Mouse (Mus musculus) v-Abl transformed pro-B cells (cell line): Measurements from ENCODE around the gene Gm6096.

Source experiments
- in situ Hi-C, 2 experiments: fragments of 400-800 bp; cut with MboI; formaldehyde crosslinking; loops; one replicate each; pipeline ENCODE4 v1.15.1; 2025; ENCODE audit not compliant: unreplicated experiment in 2 of 2

The Gm6096 gene

GRCm38 (mm10) chr7:34291265-34291664 lies 40.4 kb downstream of the Gm6096 start:
- in situ Hi-C loops, result no loop called here

GRCm38 (mm10) chr7:34292633-34293032 lies 41.8 kb downstream of the Gm6096 start:
- in situ Hi-C loops, result no loop called here

GRCm38 (mm10) chr7:34296124-34296523 lies 45.3 kb downstream of the Gm6096 start:
- in situ Hi-C loops, result no loop called here

DNA sequence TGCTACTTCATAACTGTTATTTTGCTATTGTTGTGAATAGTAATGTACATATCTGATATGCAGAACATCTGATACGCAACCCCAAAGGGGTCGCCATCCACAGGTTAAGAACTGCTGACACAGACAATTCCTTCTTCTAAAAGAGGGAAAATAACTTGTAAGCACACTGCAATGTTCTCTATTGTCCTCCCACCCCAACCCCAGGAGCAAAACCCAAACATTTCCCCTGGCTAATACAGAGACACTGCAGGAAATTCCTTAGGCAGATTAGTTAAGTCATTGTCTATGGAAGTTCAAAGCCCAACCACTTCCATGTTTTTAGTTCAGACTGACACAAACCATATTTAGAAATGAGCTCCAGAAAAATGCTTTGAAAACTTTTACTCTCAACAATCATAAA lies 48.0 kb downstream of the Gm6096 start:
- in situ Hi-C loops, result no loop called here
